Mouse (Mus musculus) limb, embryonic 11.5 days (tissue): ENCODE measurements around the gene Anks1. TPM values are rescaled to one million over a fixed set of nuclear protein-coding genes. Genes with fewer than 3 reads are reported as not detected.

ENCODE experiments used
- ATAC-seq: fragments of 200-750 bp; cut with Nextera tagmentation; 2 replicates; pipeline ENCODE4 v1.8.0; 2017; ENCODE audit warnings: low read depth; ENCODE audit not compliant: insufficient number of reproducible peaks, low FRiP score, low TSS enrichment
- DNase-seq: peaks from one replicate; pipeline ENCODE4 v3.0.0-alpha.2; 2015; ENCODE audit warnings: low spot score
- H3K27ac ChIP-seq: fragments of 300-500 bp; sonication (generic); replicated peaks from 2 replicates; pipeline ENCODE4 v1.5.1; 2014; ENCODE audit warnings: low read depth, mild to moderate bottlenecking, low read length
- H3K27me3 ChIP-seq: fragments of 300-500 bp; sonication (generic); 2 replicates; pipeline ENCODE4 v1.6.1; 2014; ENCODE audit warnings: mild to moderate bottlenecking, low read length, mixed read lengths; ENCODE audit not compliant: control insufficient read depth, insufficient read depth
- H3K36me3 ChIP-seq: fragments of 300-500 bp; sonication (generic); 2 replicates; pipeline ENCODE4 v1.6.1; 2014; ENCODE audit warnings: mild to moderate bottlenecking, low read length, moderate library complexity, mixed read lengths; ENCODE audit not compliant: control insufficient read depth, insufficient read depth
- H3K4me1 ChIP-seq: fragments of 300-500 bp; sonication (generic); 2 replicates; pipeline ENCODE4 v1.6.1; 2014; ENCODE audit warnings: low read length, mixed read lengths; ENCODE audit not compliant: control insufficient read depth, insufficient read depth
- H3K4me2 ChIP-seq: fragments of 300-500 bp; sonication (generic); 2 replicates; pipeline ENCODE4 v1.6.1; 2014; ENCODE audit warnings: low read depth, mild to moderate bottlenecking, moderate library complexity; ENCODE audit not compliant: severe bottlenecking
- H3K4me3 ChIP-seq: fragments of 300-500 bp; sonication (generic); 2 replicates; pipeline ENCODE4 v1.5.1; 2014; ENCODE audit warnings: low read depth, low read length
- H3K9ac ChIP-seq: fragments of 300-500 bp; sonication (generic); 2 replicates; pipeline ENCODE4 v1.6.1; 2014; ENCODE audit warnings: mild to moderate bottlenecking, low read length
- H3K9me3 ChIP-seq: fragments of 300-500 bp; sonication (generic); 2 replicates; pipeline ENCODE4 v1.6.1; 2016; ENCODE audit warnings: low read length; ENCODE audit not compliant: control insufficient read depth
- WGBS: fragments of 180-500 bp; shearing (Covaris S2); extraction: QIAGEN DNeasy Blood & Tissue Kit; methylation state at CpG from one replicate; pipeline ENCODE4 v1.1.7; 2014; 5-methylcytosine and 5-hydroxymethylcytosine counted together
- polyA plus RNA-seq: library from polyadenylated mRNA; unstranded; fragments of >200 nt; fragmentation: Nextera tagmentation; extraction: Ambion mirVana; gene quantifications from 2 replicates; pipeline ENCODE4 v1.2.1, GENCODE M21; 2014

Anks1 gene
- polyA plus RNA-seq = 12.1 and 13.4 TPM in 2 replicates

GRCm38 (mm10) chr17:27908888-27909621, at the start of gene Anks1:
TSS of gene Anks1 (plus strand) at chr17:27909306.
- peak within 1 kb of the TSS; percentile 97 for H3K4me3 ChIP-seq
- H3K9ac ChIP-seq = peak within 1 kb of the TSS; percentile 88
- WGBS = under 1% methylated on average over 66 of the region's 78 CpGs
- no peaks in the 10 kb centered on the region; the same call in 1 of the 2 replicates for H3K36me3 ChIP-seq
- H3K4me1 ChIP-seq = peaks cover 11% of the 10 kb centered on the region
- no peaks in the 10 kb centered on the region for H3K9me3 ChIP-seq
- peak within 1 kb of the TSS; percentile 82 for H3K4me2 ChIP-seq
- no peaks in the 10 kb centered on the region for H3K27me3 ChIP-seq
- ATAC-seq (peak; percentile 75), DNase-seq (peak; percentile 91)
- peak within 1 kb of the TSS; percentile 68 for H3K27ac ChIP-seq

GRCm38 (mm10) chr17:27865461-27865860, 43.6 kb upstream of the Anks1 start:
- no peak for ATAC-seq
- Histone ChIP-seq H3K9me3 (no peaks in the 10 kb centered on the region), H3K4me2 (no peak overlapping the region), H3K4me3 (no peak overlapping the region), H3K36me3 (0 out of 2 replicates have a peak, but pooled peaks cover 2% of the 10 kb centered on the region), H3K27ac (no peak overlapping the region), H3K27me3 (no peaks in the 10 kb centered on the region), H3K9ac (no peak overlapping the region), H3K4me1 (no peaks in the 10 kb centered on the region)
- WGBS = 79% methylated on average over 2 of the region's 2 CpGs
- no peak for DNase-seq

GRCm38 (mm10) chr17:27866737-27867136, 42.4 kb upstream of the Anks1 start:
- 0 out of 2 replicates have a peak, but pooled peaks cover 2% of the 10 kb centered on the region for H3K36me3 ChIP-seq
- ATAC-seq (no peak), DNase-seq (no peak)
- no peaks in the 10 kb centered on the region for H3K4me1 ChIP-seq
- H3K4me3 ChIP-seq = no peak overlapping the region
- H3K9me3 ChIP-seq = no peaks in the 10 kb centered on the region
- H3K27me3 ChIP-seq = no peaks in the 10 kb centered on the region
- 94% methylated on average over 4 of the region's 4 CpGs for WGBS
- H3K27ac ChIP-seq = no peak overlapping the region
- H3K4me2 ChIP-seq = no peak overlapping the region
- H3K9ac ChIP-seq = no peak overlapping the region

GRCm38 (mm10) chr17:27871851-27872250, 37.3 kb upstream of the Anks1 start:
- DNase-seq = no peak
- H3K27me3 ChIP-seq = no peaks in the 10 kb centered on the region
- 0 out of 2 replicates have a peak, but pooled peaks cover 2% of the 10 kb centered on the region for H3K36me3 ChIP-seq
- no peak for ATAC-seq
- 91% methylated on average over 3 of the region's 3 CpGs for WGBS
- H3K27ac ChIP-seq = no peak overlapping the region
- H3K9ac ChIP-seq = no peak overlapping the region
- H3K4me2 ChIP-seq = no peak overlapping the region
- H3K4me1 ChIP-seq = no peaks in the 10 kb centered on the region
- H3K9me3 ChIP-seq = no peaks in the 10 kb centered on the region
- H3K4me3 ChIP-seq = no peak overlapping the region

- H3K4me2 ChIP-seq = no peak overlapping the region
- H3K4me1 ChIP-seq = no peaks in the 10 kb centered on the region
- H3K4me3 ChIP-seq = no peak overlapping the region
- no peaks in the 10 kb centered on the region for H3K9me3 ChIP-seq
- H3K9ac ChIP-seq = no peak overlapping the region
- DNase-seq = no peak
- H3K27me3 ChIP-seq = no peaks in the 10 kb centered on the region
- no peak for ATAC-seq
- H3K27ac ChIP-seq = no peak overlapping the region
- 0 out of 2 replicates have a peak, but pooled peaks cover 2% of the 10 kb centered on the region for H3K36me3 ChIP-seq
- 64% methylated on average over 3 of the region's 3 CpGs for WGBS
Measured at GRCm38 (mm10) chr17:27873583-27873982, 35.5 kb upstream of the Anks1 start.

GRCm38 (mm10) chr17:27874510-27874909, 34.6 kb upstream of the Anks1 start:
- no peak overlapping the region for H3K4me2 ChIP-seq
- 0 out of 2 replicates have a peak, but pooled peaks cover 2% of the 10 kb centered on the region for H3K36me3 ChIP-seq
- no peaks in the 10 kb centered on the region for H3K27me3 ChIP-seq
- no peaks in the 10 kb centered on the region for H3K4me1 ChIP-seq
- H3K27ac ChIP-seq = no peak overlapping the region
- H3K4me3 ChIP-seq = no peak overlapping the region
- no peak overlapping the region for H3K9ac ChIP-seq
- DNase-seq (no peak), ATAC-seq (no peak)
- WGBS = 80% methylated on average over 5 of the region's 5 CpGs
- H3K9me3 ChIP-seq = no peaks in the 10 kb centered on the region

- Histone ChIP-seq H3K4me2 (no peak overlapping the region), H3K9me3 (no peaks in the 10 kb centered on the region), H3K27me3 (no peaks in the 10 kb centered on the region), H3K4me3 (no peak overlapping the region), H3K36me3 (peaks cover 15% of the 10 kb centered on the region), H3K4me1 (no peaks in the 10 kb centered on the region), H3K9ac (no peak overlapping the region), H3K27ac (no peak overlapping the region)
- no peak for DNase-seq
- no peak for ATAC-seq
- 70% methylated on average over 11 of the region's 11 CpGs for WGBS
Measured at GRCm38 (mm10) chr17:27881518-27881917, 27.6 kb upstream of the Anks1 start.

GRCm38 (mm10) chr17:27883129-27883528, 26.0 kb upstream of the Anks1 start:
- H3K4me3 ChIP-seq = no peak overlapping the region
- ATAC-seq = no peak
- H3K27ac ChIP-seq = no peak overlapping the region
- no peaks in the 10 kb centered on the region for H3K9me3 ChIP-seq
- H3K27me3 ChIP-seq = no peaks in the 10 kb centered on the region
- 87% methylated on average over 8 of the region's 8 CpGs for WGBS
- H3K4me1 ChIP-seq = no peaks in the 10 kb centered on the region
- H3K36me3 ChIP-seq = peaks cover 23% of the 10 kb centered on the region
- H3K9ac ChIP-seq = no peak overlapping the region
- no peak overlapping the region for H3K4me2 ChIP-seq
- no peak for DNase-seq
